Mouse (Mus musculus) bone marrow, adult 2 months (tissue): Measurements from ENCODE around the gene Styx.

Experiments used
- CTCF ChIP-seq: fragments of 200-500 bp; IDR thresholded peaks from 2 replicates; pipeline ENCODE4 v1.5.1; 2011; ENCODE audit warnings: low read length, control low read depth; ENCODE audit not compliant: control insufficient read depth, insufficient read depth
- POLR2A ChIP-seq: fragments of 200-500 bp; IDR thresholded peaks from 2 replicates; pipeline ENCODE4 v1.6.1; 2011; ENCODE audit warnings: low read depth, mild to moderate bottlenecking, control low read depth, low read length, borderline replicate concordance; ENCODE audit not compliant: control insufficient read depth

- no peak for TF ChIP-seq CTCF
- no peak for TF ChIP-seq POLR2A
These were observed 40.8 kb upstream of the Styx start for GRCm38 (mm10) chr14:45310101-45310500.
